Mouse (Mus musculus) bone marrow, adult 2 months (tissue): ENCODE measurements around the gene Diras2. TPM values are rescaled to one million over a fixed set of nuclear protein-coding genes. Genes with fewer than 3 reads are reported as not detected.

ENCODE experiments used
- H3K27ac ChIP-seq: fragments of 200-500 bp; 2 replicates; pipeline ENCODE4 v1.5.1; 2012; ENCODE audit warnings: low read depth, mild to moderate bottlenecking, control low read depth, inconsistent platforms, low read length; ENCODE audit not compliant: control insufficient read depth, poor library complexity, insufficient read depth
- H3K4me1 ChIP-seq: fragments of 200-500 bp; 2 replicates; pipeline ENCODE4 v1.6.1; 2011; ENCODE audit warnings: low read length; ENCODE audit not compliant: control insufficient read depth, insufficient read depth
- H3K4me3 ChIP-seq: fragments of 200-500 bp; replicated peaks from 2 replicates; pipeline ENCODE3; 2011; ENCODE audit warnings: mild to moderate bottlenecking, low read depth, low read length, control low read depth; ENCODE audit not compliant: control insufficient read depth
- CTCF ChIP-seq: fragments of 200-500 bp; IDR thresholded peaks from 2 replicates; pipeline ENCODE4 v1.5.1; 2011; ENCODE audit warnings: low read length, control low read depth; ENCODE audit not compliant: control insufficient read depth, insufficient read depth
- POLR2A ChIP-seq: fragments of 200-500 bp; IDR thresholded peaks from 2 replicates; pipeline ENCODE4 v1.6.1; 2011; ENCODE audit warnings: low read depth, mild to moderate bottlenecking, control low read depth, low read length, borderline replicate concordance; ENCODE audit not compliant: control insufficient read depth
- WGBS: fragments of 180-500 bp; shearing (Covaris S2); methylation state at CpG from one replicate; pipeline ENCODE4 v1.1.7; 2018; 5-methylcytosine and 5-hydroxymethylcytosine counted together
- polyA plus RNA-seq: library from polyadenylated mRNA; stranded (reverse); fragments of >200 nt; gene quantifications from 2 replicates; pipeline ENCODE4 v1.2.4, GENCODE M21; 2011; ENCODE audit warnings: low replicate concordance; ENCODE audit not compliant: missing spikeins, insufficient read depth, insufficient read length

Diras2 gene
- polyA plus RNA-seq, 1 experiment, result 5.9 TPM

GRCm38 (mm10) chr13:52562166-52562571 is 31.1 kb upstream of the Diras2 start:
- WGBS, result 52% methylated on average over 4 of the region's 4 CpGs
- Histone ChIP-seq H3K4me3 (no peak overlapping the region), H3K27ac (no peak overlapping the region), H3K4me1 (peaks cover 8% of the 10 kb centered on the region)
- TF ChIP-seq CTCF, result no peak
- TF ChIP-seq POLR2A, result no peak

GRCm38 (mm10) chr13:52561367-52562165 is 30.5 kb upstream of the Diras2 start:
- Histone ChIP-seq H3K27ac (no peak overlapping the region), H3K4me3 (no peak overlapping the region), H3K4me1 (peaks cover 8% of the 10 kb centered on the region)
- 91% methylated on average over 8 of the region's 8 CpGs for WGBS
- no peak for TF ChIP-seq POLR2A

GRCm38 (mm10) chr13:52557421-52557820 is 26.3 kb upstream of the Diras2 start:
- Histone ChIP-seq H3K27ac (no peak overlapping the region), H3K4me3 (no peak overlapping the region), H3K4me1 (peaks cover 2% of the 10 kb centered on the region; the same call in 1 of the 2 replicates)
- WGBS, result 58% methylated on average over 7 of the region's 7 CpGs
- TF ChIP-seq CTCF (no peak), POLR2A (no peak)

- peaks cover 8% of the 10 kb centered on the region for H3K4me1 ChIP-seq
- H3K4me3 ChIP-seq, result no peak overlapping the region
- TF ChIP-seq CTCF (no peak), POLR2A (no peak)
- 81% methylated on average over 9 of the region's 9 CpGs for WGBS
- H3K27ac ChIP-seq, result no peak overlapping the region
These were observed 23.6 kb upstream of the Diras2 start for GRCm38 (mm10) chr13:52554722-52555121.

GRCm38 (mm10) chr13:52552822-52553477 is 21.9 kb upstream of the Diras2 start:
- Histone ChIP-seq H3K4me3 (no peak overlapping the region), H3K4me1 (peaks cover 8% of the 10 kb centered on the region), H3K27ac (no peak overlapping the region)
- TF ChIP-seq POLR2A, result no peak
- TF ChIP-seq CTCF, result no peak
- 42% methylated on average over 9 of the region's 9 CpGs for WGBS

GRCm38 (mm10) chr13:52551275-52551674 is 20.2 kb upstream of the Diras2 start:
- 11% methylated on average over 9 of the region's 9 CpGs for WGBS
- Histone ChIP-seq H3K27ac (peak overlapping the region; percentile 83), H3K4me1 (peaks cover 8% of the 10 kb centered on the region), H3K4me3 (peak overlapping the region; percentile 42)
- peak; percentile 45; the same call in 1 of the 2 replicates for TF ChIP-seq POLR2A
- TF ChIP-seq CTCF, result no peak

GRCm38 (mm10) chr13:52550690-52551193 is 19.7 kb upstream of the Diras2 start:
- TF ChIP-seq CTCF (no peak), POLR2A (no peak)
- H3K4me1 ChIP-seq, result peaks cover 8% of the 10 kb centered on the region
- WGBS, result 13% methylated on average over 5 of the region's 5 CpGs
- peak overlapping the region; percentile 83 for H3K27ac ChIP-seq
- H3K4me3 ChIP-seq, result no peak overlapping the region

- WGBS, result 25% methylated on average over 6 of the region's 6 CpGs
- TF ChIP-seq POLR2A, result no peak
- TF ChIP-seq CTCF, result no peak
These were observed 15.2 kb upstream of the Diras2 start for GRCm38 (mm10) chr13:52546288-52546687.

More at GRCm38 (mm10) chr13:52546288-52546687, 15.2 kb upstream of the Diras2 start:
- Histone ChIP-seq H3K27ac (no peak overlapping the region), H3K4me1 (peaks cover 7% of the 10 kb centered on the region), H3K4me3 (no peak overlapping the region)
